Mouse (Mus musculus) megakaryocyte, embryonic 14.5 days (primary cell): ENCODE measurements around the gene Sowahd.

ENCODE experiments used
- FLI1 ChIP-seq: IDR thresholded peaks from 2 replicates; pipeline ENCODE4 v1.6.1; 2012; ENCODE audit warnings: low read length, inconsistent platforms, mixed read lengths
- GATA1 ChIP-seq: IDR thresholded peaks from 3 replicates; pipeline ENCODE4 v1.6.1; 2012; ENCODE audit warnings: mixed read lengths, low read length, inconsistent platforms, borderline replicate concordance

DNA sequence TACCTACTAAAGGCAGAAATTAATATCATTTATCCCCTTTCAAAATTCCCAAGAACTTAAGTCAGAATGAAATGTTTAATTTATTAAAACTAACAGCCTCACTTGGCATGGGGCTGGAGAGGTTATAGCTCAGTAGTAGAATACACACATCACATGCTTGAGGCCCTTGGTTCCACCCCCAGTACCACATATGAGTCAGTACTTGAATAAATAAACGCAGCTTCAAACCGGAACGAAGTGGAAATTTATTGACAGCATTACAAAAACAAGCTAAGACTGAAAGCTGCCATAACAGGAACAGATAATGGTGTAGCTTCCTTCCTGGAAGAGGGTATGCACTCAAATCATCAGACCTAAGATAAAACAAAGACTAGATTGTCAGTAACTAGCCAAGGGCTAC, 42.8 kb downstream of the Sowahd start:
- TF ChIP-seq GATA1 (no peak), FLI1 (no peak)
